ENCODE assay signal across 8 mouse cellular contexts in the genomic region with DNA sequence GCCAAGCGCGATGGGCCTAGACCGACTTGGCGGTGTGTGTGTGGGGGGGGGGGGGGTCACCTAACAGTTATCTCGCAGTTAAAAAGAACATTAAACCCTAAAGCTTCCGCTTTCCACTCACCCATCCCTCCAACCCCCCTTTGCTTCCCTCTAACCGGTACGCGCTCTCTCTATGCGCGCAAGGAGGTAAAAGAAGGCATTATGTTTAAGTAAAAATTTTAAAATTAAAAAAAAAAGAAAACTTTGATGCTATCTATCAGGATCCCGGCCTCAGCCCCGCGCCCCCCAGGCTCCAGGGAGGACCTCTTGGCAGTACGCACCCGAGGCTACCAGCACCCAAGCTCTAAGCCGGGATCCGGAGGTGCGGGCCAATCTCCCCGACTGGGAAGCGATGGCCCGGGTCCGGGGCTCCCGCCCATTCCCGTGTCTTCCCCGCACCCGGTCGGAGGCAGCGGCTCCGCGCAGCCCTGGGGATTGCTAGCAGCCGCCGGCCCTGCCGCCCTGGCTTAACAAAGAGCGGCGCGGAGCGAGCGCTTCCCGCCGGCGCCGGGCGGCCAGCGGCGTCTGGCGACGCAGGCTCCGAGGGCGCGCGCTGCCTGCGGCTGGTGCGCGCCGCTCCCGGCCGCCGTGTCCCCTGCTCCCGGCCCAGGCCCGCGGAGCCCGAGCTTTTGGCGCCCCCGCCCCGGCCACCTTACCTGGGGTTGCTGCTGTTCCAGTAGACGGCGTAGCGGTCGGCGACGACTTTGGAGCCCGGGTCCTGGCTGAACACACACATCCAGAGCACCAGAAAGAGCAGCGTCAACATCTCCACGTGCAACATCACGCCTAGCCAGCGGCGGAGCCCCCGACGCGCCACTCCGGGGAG. TPM values are rescaled to one million over a fixed set of nuclear protein-coding genes. Genes with fewer than 3 reads are reported as not detected.
DNase-seq lines count a peak whose midpoint lies in the region; ATAC-seq and TF ChIP-seq lines count a peak whose summit lies in the region.

No protein-coding gene starts in this region.

- DNase-seq in cerebellum, adult 11-12 months, result peak; percentile 6
- DNase-seq in cerebellum, adult 9-10 months, result no peak
- DNase-seq in forebrain, postnatal 0 days, result peak; percentile 61
- DNase-seq in left cerebral cortex, postnatal 14 days (ENCODE audit: low spot score in 2 of 2), result peak; percentile 30 to 42
- DNase-seq in midbrain, embryonic 14.5 days, result peak; percentile 81
- DNase-seq in splenic B cell, adult 2 months (ENCODE audit: low read depth, low spot score), result peak; percentile 22

- H3K4me3 ChIP-seq in brown adipose tissue, adult 24 weeks (ENCODE audit: insufficient read depth, low read depth, low read length), result peak overlapping the region; percentile 68
- H3K4me3 ChIP-seq in forebrain, postnatal 0 days (ENCODE audit: low read depth, low read length), result peak overlapping the region; percentile 70
- H3K4me3 ChIP-seq in hindbrain, embryonic 15.5 days, result peak overlapping the region; percentile 73
- peak overlapping the region; percentile 60 for H3K4me3 ChIP-seq in midbrain, embryonic 14.5 days (replicated peaks; ENCODE audit: low read depth, low read length)

- H3K4me1 ChIP-seq in brown adipose tissue, adult 24 weeks (ENCODE audit: control insufficient read depth, insufficient read depth, insufficient read length, low read length), result peaks cover 2% of the 10 kb centered on the region; the same call in 1 of the 2 replicates
- H3K4me1 ChIP-seq in forebrain, postnatal 0 days (ENCODE audit: insufficient read depth), result no peaks in the 10 kb centered on the region
- H3K4me1 ChIP-seq in hindbrain, embryonic 15.5 days (replicated peaks), result peaks cover 14% of the 10 kb centered on the region
- H3K4me1 ChIP-seq in midbrain, embryonic 14.5 days (ENCODE audit: control insufficient read depth, insufficient read depth, low read length), result peaks cover 6% of the 10 kb centered on the region; the same call in 1 of the 2 replicates

- H3K27me3 ChIP-seq in forebrain, postnatal 0 days (ENCODE audit: insufficient read depth, low read length), result peaks cover 17% of the 10 kb centered on the region; the same call in 1 of the 2 replicates
- H3K27me3 ChIP-seq in hindbrain, embryonic 15.5 days, result no peaks in the 10 kb centered on the region
- H3K27me3 ChIP-seq in midbrain, embryonic 14.5 days (ENCODE audit: control insufficient read depth, insufficient read depth, low read length), result no peaks in the 10 kb centered on the region
- no peaks in the 10 kb centered on the region for H3K27me3 ChIP-seq in splenic B cell, adult 2 months (ENCODE audit: control insufficient read depth, insufficient read depth, low read length, poor library complexity, severe bottlenecking)

- H3K9me3 ChIP-seq in forebrain, postnatal 0 days (ENCODE audit: low read length), result no peaks in the 10 kb centered on the region
- H3K9me3 ChIP-seq in hindbrain, embryonic 15.5 days, result no peaks in the 10 kb centered on the region
- no peaks in the 10 kb centered on the region for H3K9me3 ChIP-seq in midbrain, embryonic 14.5 days (ENCODE audit: control insufficient read depth, low read length)

- ATAC-seq in forebrain, postnatal 0 days, result peak; percentile 37
- ATAC-seq in hindbrain, embryonic 15.5 days (ENCODE audit: low FRiP score, low read depth), result peak; percentile 27
- ATAC-seq in midbrain, embryonic 14.5 days (ENCODE audit: low FRiP score, low TSS enrichment), result peak; percentile 12; the same call in 1 of the 2 replicates

- peak overlapping the region; percentile 92 for H3K4me2 ChIP-seq in forebrain, postnatal 0 days (ENCODE audit: low read depth)
- peak overlapping the region; percentile 98 for H3K4me2 ChIP-seq in hindbrain, embryonic 15.5 days
- peak overlapping the region; percentile 98 for H3K4me2 ChIP-seq in midbrain, embryonic 14.5 days (ENCODE audit: low read length)

- intact Hi-C loops in left cerebral cortex, postnatal 14 days (cut with DNase I), result loop anchor here (5.0 kb wide), 1 partner anchor 223 kb away; no protein-coding TSS in a partner anchor

- no peak overlapping the region for H3K27ac ChIP-seq in brown adipose tissue, adult 24 weeks (replicated peaks; ENCODE audit: low read depth, low read length)
- H3K27ac ChIP-seq in forebrain, postnatal 0 days (ENCODE audit: low read depth, low read length), result peak overlapping the region; percentile 71
- H3K27ac ChIP-seq in hindbrain, embryonic 15.5 days (replicated peaks), result peak overlapping the region; percentile 95
- H3K27ac ChIP-seq in midbrain, embryonic 14.5 days (replicated peaks; ENCODE audit: low read depth, low read length), result peak overlapping the region; percentile 94

- H3K36me3 ChIP-seq in forebrain, postnatal 0 days (ENCODE audit: insufficient read depth), result no peaks in the 10 kb centered on the region
- no peaks in the 10 kb centered on the region for H3K36me3 ChIP-seq in hindbrain, embryonic 15.5 days
- no peaks in the 10 kb centered on the region for H3K36me3 ChIP-seq in midbrain, embryonic 14.5 days (ENCODE audit: control insufficient read depth, insufficient read depth, low read length)
- no peaks in the 10 kb centered on the region for H3K36me3 ChIP-seq in splenic B cell, adult 2 months (ENCODE audit: control insufficient read depth, insufficient read depth, low read length, poor library complexity, severe bottlenecking)

- WGBS in forebrain, postnatal 0 days, result 3% methylated on average over 77 of the region's 82 CpGs
- WGBS in hindbrain, embryonic 15.5 days, result under 1% methylated on average over 65 of the region's 82 CpGs
- WGBS in midbrain, embryonic 14.5 days, result under 1% methylated on average over 82 of the region's 82 CpGs

- TF ChIP-seq CTCF in forebrain, postnatal 0 days (IDR thresholded peaks at IDR 0.05; ENCODE audit: low read depth), result no peak

- H3K9ac ChIP-seq in forebrain, postnatal 0 days, result peak overlapping the region; percentile 63
- H3K9ac ChIP-seq in hindbrain, embryonic 15.5 days, result peak overlapping the region; percentile 83
- H3K9ac ChIP-seq in midbrain, embryonic 14.5 days (replicated peaks; ENCODE audit: low read length), result peak overlapping the region; percentile 98

RNA-seq across cellular contexts. Expression of a gene that starts 0.6 kb away (rescaled TPM):
- 12.5 and 13.1 TPM in 2 replicates for polyA plus RNA-seq in brown adipose tissue, adult 24 weeks (2012; ENCODE audit: insufficient read depth, insufficient read length, missing spikeins)
- total RNA-seq in forebrain, postnatal 0 days (2014; rRNA removed), result 7.0 and 7.4 TPM in 2 replicates
- 15.0 and 27.0 TPM in 2 replicates for polyA plus RNA-seq in forebrain, postnatal 0 days (2015; fragmentation: Nextera tagmentation; extraction: Ambion mirVana)
- 38.5 and 69.1 TPM in 2 replicates for polyA plus RNA-seq in hindbrain, embryonic 15.5 days (2015; fragmentation: Nextera tagmentation; extraction: Ambion mirVana)
- total RNA-seq in left cerebral cortex, postnatal 14 days (2021), result 10 to 100 TPM; 45.0 to 50.8 TPM
- 53.0 and 90.8 TPM in 2 replicates for polyA plus RNA-seq in midbrain, embryonic 14.5 days (2014; fragmentation: Nextera tagmentation; extraction: Ambion mirVana)
